Mouse (Mus musculus) right cerebral cortex, postnatal 25 days (tissue): ENCODE data around the gene Trabd2b.
A peak's percentile ranks its signal among the peaks of the same experiment; 100 is the strongest.

Source experiments
- DNase-seq: peaks from one replicate; pipeline ENCODE4 v3.0.0; 2022

The Trabd2b gene

GRCm38 (mm10) chr4:114611166-114611929 lies 204.8 kb downstream of the Trabd2b start:
- no peak for DNase-seq

GRCm38 (mm10) chr4:114612032-114612431 lies 205.5 kb downstream of the Trabd2b start:
- no peak for DNase-seq

GRCm38 (mm10) chr4:114612827-114613226 lies 206.3 kb downstream of the Trabd2b start:
- no peak for DNase-seq

DNA sequence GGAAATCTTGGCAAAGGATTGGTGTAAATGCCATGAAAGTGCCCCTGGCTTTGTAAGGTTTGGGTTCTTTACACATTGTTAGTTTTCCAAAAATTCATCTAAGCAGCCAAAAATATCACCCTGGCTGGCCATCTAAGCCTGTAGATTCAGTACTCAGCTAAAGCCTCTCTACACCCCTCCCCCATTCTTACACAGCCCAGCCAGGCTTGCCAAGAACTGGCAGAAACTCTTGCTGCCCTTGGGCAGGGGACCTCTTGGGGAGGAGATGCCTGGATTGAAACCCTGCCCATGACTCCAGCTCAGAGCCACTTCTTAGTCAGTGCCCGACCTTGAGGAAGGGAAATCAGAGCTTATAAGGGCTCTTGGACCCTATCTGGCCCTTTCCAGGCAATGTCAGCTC lies 207.6 kb downstream of the Trabd2b start:
- DNase-seq = no peak

- no peak for DNase-seq
Measured at GRCm38 (mm10) chr4:114615765-114616164, 209.2 kb downstream of the Trabd2b start.

DNA sequence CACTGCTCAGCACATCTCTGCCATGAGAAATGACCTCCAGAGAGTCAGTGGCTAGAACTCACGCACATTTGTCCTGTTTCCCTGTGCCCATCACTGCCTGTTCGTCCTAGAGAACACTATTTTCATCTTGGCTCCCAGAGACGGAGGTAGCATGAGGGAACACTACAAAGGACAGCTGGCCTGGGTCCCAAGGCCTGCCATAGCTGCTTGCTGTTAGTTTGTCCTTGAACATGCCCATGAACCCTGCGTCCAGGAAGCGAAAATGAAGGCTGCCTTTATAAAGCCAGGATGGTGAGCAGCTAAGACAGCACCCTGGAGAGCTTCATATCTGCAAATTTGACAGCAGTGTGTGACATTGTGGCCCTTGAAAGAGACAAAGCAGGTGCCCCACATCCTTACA lies 216.4 kb downstream of the Trabd2b start:
- DNase-seq = no peak

GRCm38 (mm10) chr4:114624114-114624910 lies 217.8 kb downstream of the Trabd2b start:
- no peak for DNase-seq

DNA sequence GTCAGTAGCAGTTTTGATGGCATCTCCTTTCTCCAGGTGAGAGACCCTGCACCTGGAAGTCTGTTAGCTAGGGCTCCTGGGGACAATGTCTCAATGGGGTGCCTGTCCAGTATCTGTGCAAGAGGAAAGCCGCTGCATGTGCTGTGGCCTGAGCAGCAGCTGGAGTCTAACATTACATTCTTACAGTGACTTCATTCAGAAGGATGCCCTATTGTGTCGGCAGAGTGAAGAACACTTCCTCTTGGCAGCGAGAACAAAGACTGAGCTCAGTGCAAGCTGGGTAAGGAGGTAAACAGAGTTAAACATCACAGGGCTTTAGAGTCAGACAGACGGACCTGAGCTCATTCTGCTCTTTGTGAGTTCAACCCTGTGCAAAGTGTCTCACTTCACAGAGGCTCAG lies 218.8 kb downstream of the Trabd2b start:
- no peak for DNase-seq

DNA sequence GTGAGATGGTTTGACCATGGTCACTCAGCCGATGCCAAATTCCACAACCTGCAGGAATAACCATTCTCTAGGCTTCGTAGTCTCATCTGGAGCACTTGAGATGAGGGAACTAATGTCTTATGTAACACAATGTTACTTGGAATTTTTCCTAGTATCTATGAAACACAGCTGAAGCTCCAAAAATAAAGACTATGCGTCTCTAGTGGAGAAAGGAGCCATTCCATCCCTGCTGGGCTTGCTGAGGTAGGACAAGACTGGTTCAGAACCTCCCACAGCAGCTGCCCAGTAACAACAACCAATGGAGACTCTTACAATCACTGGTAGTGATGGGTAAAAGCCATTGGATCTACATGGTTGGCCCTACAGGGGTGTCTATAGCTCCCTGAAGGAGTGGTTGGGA lies 219.4 kb downstream of the Trabd2b start:
- no peak for DNase-seq

DNA sequence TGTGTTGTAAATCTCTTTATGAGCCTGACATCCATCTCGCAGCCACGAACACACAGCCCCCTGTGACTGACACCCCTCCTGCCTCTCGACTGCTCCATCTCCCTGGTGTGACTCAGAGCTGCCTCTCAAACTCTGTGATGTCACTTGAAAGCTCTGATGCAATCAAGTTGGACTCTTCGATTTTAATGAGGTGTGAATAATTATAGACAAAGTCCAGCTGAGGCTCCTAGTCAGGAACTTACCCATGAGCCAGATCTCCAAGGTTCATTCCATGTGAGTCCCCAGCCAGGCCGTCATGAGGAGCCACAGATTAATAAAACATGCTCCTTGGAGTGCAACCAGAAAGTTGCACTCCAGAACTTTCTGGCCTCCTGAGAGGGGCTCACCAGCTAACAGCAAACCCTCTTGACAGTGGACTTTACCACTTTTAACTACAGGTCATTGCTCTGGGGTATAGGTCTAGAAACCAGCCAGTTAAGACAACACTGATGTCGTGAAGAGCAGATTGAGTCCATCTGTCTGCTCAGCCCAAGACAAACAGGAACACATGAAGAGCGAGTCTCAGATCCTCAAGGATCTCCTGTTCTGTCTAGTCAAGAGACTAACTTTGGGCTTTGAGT lies 221.3 kb downstream of the Trabd2b start:
- no peak for DNase-seq

DNA sequence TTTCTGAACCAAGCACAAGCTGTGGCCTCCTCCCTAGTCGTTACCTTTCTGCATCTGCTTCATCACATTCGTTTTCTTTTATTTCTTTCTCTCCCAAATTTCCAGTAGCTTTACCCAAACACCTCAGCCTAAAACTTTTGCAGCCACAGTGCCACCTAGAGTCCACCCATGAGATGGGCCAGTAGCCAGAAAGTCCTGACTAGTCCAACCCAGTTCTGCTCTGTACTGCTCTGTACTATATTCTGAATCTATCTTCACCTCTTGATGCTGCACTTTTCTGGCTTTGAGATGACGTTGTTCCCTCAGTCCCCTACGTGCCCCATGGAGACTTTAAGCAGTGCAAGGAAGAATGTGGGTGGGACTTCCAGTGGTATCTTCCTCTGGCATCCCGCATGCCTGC lies 229.4 kb downstream of the Trabd2b start:
- peak; percentile 76 for DNase-seq

DNA sequence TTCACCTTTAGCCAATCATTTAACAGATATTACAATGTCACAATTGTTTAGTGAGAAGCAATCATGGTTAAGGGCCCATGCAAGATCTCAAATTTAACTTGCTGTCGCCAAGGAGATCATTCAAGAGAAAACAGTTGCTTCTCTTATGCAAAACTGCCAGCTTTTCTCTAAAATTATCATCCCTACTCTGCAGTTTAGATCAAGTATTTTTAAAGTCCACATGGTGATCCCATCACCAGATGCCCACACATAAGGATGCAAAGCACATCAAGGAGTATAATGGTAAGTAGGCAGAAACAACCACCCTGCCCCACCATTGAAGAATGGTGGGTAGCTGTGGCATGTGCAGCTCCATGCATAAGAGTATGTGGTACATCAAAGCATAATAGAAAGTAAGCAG lies 229.8 kb downstream of the Trabd2b start:
- DNase-seq = no peak

DNA sequence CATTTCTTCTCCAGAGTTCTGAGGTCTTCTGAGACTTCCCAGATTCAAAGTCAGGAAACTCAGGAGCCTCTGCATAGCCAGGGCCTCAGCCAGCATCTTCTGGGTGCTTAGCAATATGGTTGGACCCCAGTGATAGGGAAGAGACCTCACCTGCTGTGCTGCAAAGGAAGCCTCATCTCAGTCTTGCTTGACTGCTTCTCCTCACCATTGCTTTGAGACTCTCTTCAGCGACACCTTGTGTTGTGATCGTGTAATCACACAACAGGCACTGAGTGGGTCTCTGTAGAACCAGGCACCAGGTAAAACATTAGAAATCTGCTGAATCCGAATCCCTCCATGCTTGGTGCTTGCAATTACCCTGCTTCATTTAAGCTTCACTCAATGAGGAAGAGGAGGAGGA lies 230.6 kb downstream of the Trabd2b start:
- DNase-seq = no peak

DNA sequence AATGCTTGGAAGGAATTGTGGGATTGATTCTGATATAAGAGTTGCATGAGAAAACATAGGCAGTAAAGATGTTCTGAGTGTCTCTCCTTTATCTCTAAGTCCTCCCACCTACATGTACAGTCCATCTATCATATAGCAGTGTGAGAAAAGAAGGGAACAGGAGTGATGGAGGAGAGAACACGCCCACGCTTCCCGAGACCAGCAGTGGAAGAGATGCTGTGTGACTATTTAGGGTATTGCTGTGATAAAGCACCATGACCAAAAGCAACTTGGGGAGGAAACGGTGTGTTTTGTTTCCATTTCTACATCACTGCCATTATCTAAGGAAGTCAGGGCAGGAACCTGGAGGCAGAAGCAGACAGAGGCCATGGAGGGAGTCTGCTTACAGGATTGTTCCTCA lies 235.9 kb downstream of the Trabd2b start:
- no peak for DNase-seq

GRCm38 (mm10) chr4:114643679-114644208 lies 237.2 kb downstream of the Trabd2b start:
- DNase-seq = no peak

- no peak for DNase-seq
Measured at GRCm38 (mm10) chr4:114645341-114645740, 238.8 kb downstream of the Trabd2b start.

- DNase-seq = no peak
Measured at GRCm38 (mm10) chr4:114646825-114647681, 240.5 kb downstream of the Trabd2b start.

GRCm38 (mm10) chr4:114647689-114648088 lies 241.2 kb downstream of the Trabd2b start:
- peak; percentile 72 for DNase-seq

- DNase-seq = no peak
Measured at GRCm38 (mm10) chr4:114648532-114649074, 242.1 kb downstream of the Trabd2b start.

- DNase-seq = no peak
Measured at GRCm38 (mm10) chr4:114650551-114650950, 244.0 kb downstream of the Trabd2b start.

- no peak for DNase-seq
Measured at GRCm38 (mm10) chr4:114651007-114651406, 244.5 kb downstream of the Trabd2b start.

DNA sequence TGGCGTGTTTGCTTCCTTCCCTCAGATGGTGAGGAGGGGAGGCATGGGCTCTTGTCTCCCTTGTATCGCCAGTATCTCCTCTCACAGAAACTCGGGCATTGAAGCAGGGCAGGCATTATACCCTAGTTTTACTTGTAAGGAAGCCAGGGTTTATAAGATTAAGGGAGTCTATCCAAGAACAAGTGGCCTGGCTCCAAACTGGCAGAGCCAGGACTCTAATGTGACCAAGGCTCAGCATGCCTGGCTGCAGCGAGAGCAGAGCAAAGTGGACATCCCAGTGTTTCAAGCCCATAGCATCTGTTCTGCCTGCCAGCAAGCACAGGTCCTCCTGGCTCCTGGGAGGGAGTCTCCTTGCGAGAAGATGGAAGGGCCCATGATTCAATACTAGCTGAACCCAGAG lies 245.1 kb downstream of the Trabd2b start:
- no peak for DNase-seq
